In genomic region chr6:115994877-115995520, GRCm38 (mm10) we compare ENCODE assay signal across 8 mouse cellular contexts. TPM values are rescaled to one million over a fixed set of nuclear protein-coding genes. Genes with fewer than 3 reads are reported as not detected.
DNase-seq lines count a peak whose midpoint lies in the region; ATAC-seq and TF ChIP-seq lines count a peak whose summit lies in the region.

Plxnd1 (minus strand) TSS chr6:115995005.

- H3ac ChIP-seq in myocyte (ENCODE audit: control insufficient read depth, insufficient read length) = peak within 1 kb of the TSS; percentile 74

- H3K4me3 ChIP-seq in heart, embryonic 13.5 days = peak within 1 kb of the TSS; percentile 67
- H3K4me3 ChIP-seq in kidney, postnatal 0 days (replicated peaks; ENCODE audit: low read depth, low read length) = peak within 1 kb of the TSS; percentile 70
- peak within 1 kb of the TSS; percentile 70 for H3K4me3 ChIP-seq in liver, embryonic 11.5 days (ENCODE audit: low read depth, low read length)
- H3K4me3 ChIP-seq in myocyte = peak within 1 kb of the TSS; percentile 50

- H3K9ac ChIP-seq in heart, embryonic 13.5 days = peak within 1 kb of the TSS; percentile 86
- peak within 1 kb of the TSS; percentile 83 for H3K9ac ChIP-seq in kidney, postnatal 0 days (ENCODE audit: low read depth, low read length)
- peak within 1 kb of the TSS; percentile 63 for H3K9ac ChIP-seq in liver, embryonic 11.5 days (ENCODE audit: low read depth, low read length)

- TF ChIP-seq CTCF in kidney, postnatal 0 days (IDR thresholded peaks at IDR 0.05; ENCODE audit: low read depth) = no peak

- peaks cover 10% of the 10 kb centered on the region for H3K9me3 ChIP-seq in heart, embryonic 13.5 days
- H3K9me3 ChIP-seq in kidney, postnatal 0 days (replicated peaks; ENCODE audit: low read length) = no peaks in the 10 kb centered on the region
- no peaks in the 10 kb centered on the region for H3K9me3 ChIP-seq in liver, embryonic 11.5 days (ENCODE audit: control insufficient read depth, low read length)

- peak; percentile 65 for TF ChIP-seq POLR2A in myocyte (IDR thresholded peaks at IDR 0.05; ENCODE audit: insufficient read length, low read depth)

- H3K4me2 ChIP-seq in heart, embryonic 13.5 days = peak within 1 kb of the TSS; percentile 76
- peak within 1 kb of the TSS; percentile 82 for H3K4me2 ChIP-seq in kidney, postnatal 0 days (ENCODE audit: low read length)
- H3K4me2 ChIP-seq in liver, embryonic 11.5 days = peak within 1 kb of the TSS; percentile 98
- H3K4me2 ChIP-seq in myocyte (ENCODE audit: low read depth) = peak within 1 kb of the TSS; percentile 90

- H3K36me3 ChIP-seq in heart, embryonic 13.5 days = no peaks in the 10 kb centered on the region
- no peaks in the 10 kb centered on the region for H3K36me3 ChIP-seq in kidney, postnatal 0 days (ENCODE audit: insufficient read depth, low read length)
- H3K36me3 ChIP-seq in liver, embryonic 11.5 days (ENCODE audit: control insufficient read depth, insufficient read depth, low read length) = 0 out of 2 replicates have a peak, but pooled peaks cover 2% of the 10 kb centered on the region
- H3K36me3 ChIP-seq in myocyte (ENCODE audit: control insufficient read depth, insufficient read depth) = no peaks in the 10 kb centered on the region

- ATAC-seq in CD4-positive, CD25-positive, alpha-beta regulatory T cell, adult 4 months = peak; percentile 76
- peak; percentile 74 for ATAC-seq in heart, embryonic 13.5 days (ENCODE audit: extremely low read depth, insufficient number of reproducible peaks, low FRiP score, low TSS enrichment)
- peak; percentile 71 for ATAC-seq in kidney, postnatal 0 days (replicated peaks; ENCODE audit: low FRiP score, low read depth)
- ATAC-seq in liver, embryonic 11.5 days (replicated peaks; ENCODE audit: low FRiP score) = peak; percentile 84

- H3K27ac ChIP-seq in heart, embryonic 13.5 days (replicated peaks) = peak within 1 kb of the TSS; percentile 88
- H3K27ac ChIP-seq in kidney, postnatal 0 days = peak within 1 kb of the TSS; percentile 94
- H3K27ac ChIP-seq in liver, embryonic 11.5 days (ENCODE audit: low read depth, low read length) = peak within 1 kb of the TSS; percentile 75

- peaks cover 78% of the 10 kb centered on the region for H3K4me1 ChIP-seq in heart, embryonic 13.5 days
- H3K4me1 ChIP-seq in kidney, postnatal 0 days (replicated peaks; ENCODE audit: insufficient read depth, low read length) = peaks cover 31% of the 10 kb centered on the region; the same call in 1 of the 2 replicates
- H3K4me1 ChIP-seq in liver, embryonic 11.5 days (replicated peaks; ENCODE audit: control insufficient read depth, insufficient read depth, low read length) = peaks cover 43% of the 10 kb centered on the region

- 1% methylated on average over 49 of the region's 51 CpGs for WGBS in heart, embryonic 13.5 days
- WGBS in kidney, postnatal 0 days = 1% methylated on average over 46 of the region's 51 CpGs
- 2% methylated on average over 39 of the region's 51 CpGs for WGBS in liver, embryonic 11.5 days

- H3K27me3 ChIP-seq in heart, embryonic 13.5 days (replicated peaks) = peaks cover 33% of the 10 kb centered on the region
- H3K27me3 ChIP-seq in kidney, postnatal 0 days (ENCODE audit: insufficient read depth, low read length) = no peaks in the 10 kb centered on the region; the same call in 1 of the 2 replicates
- H3K27me3 ChIP-seq in liver, embryonic 11.5 days (replicated peaks; ENCODE audit: control insufficient read depth, insufficient read depth, low read length) = peaks cover 38% of the 10 kb centered on the region
- no peaks in the 10 kb centered on the region for H3K27me3 ChIP-seq in myocyte (ENCODE audit: control insufficient read depth, insufficient read depth, insufficient read length)

- peaks cover 31% of the 10 kb centered on the region for H3K79me2 ChIP-seq in myocyte (ENCODE audit: control insufficient read depth, insufficient read depth)

- DNase-seq in c-Kit-negative CD71-positive TER-119-positive erythroid progenitor cells, embryonic 14.5 days (ENCODE audit: low read depth, low spot score) = peak; percentile 40
- peak; percentile 69 for DNase-seq in fibroblast of lung, adult 2 months (ENCODE audit: low read depth)
- DNase-seq in kidney, postnatal 0 days (ENCODE audit: low spot score) = peak; percentile 95
- DNase-seq in liver, embryonic 11.5 days (ENCODE audit: low spot score) = peak; percentile 95
- DNase-seq in spleen, postnatal 4 days (ENCODE audit: low spot score in 2 of 2) = peak; percentile 91 to 94

TF ChIP-seq in myocyte, 11 proteins besides CTCF, POLR2A, EP300 and RAD21:
- TF ChIP-seq TCF12 (IDR thresholded peaks at IDR 0.05; ENCODE audit: insufficient read depth, poor library complexity, severe bottlenecking) = no peak
- no peak for TF ChIP-seq MAX (IDR thresholded peaks at IDR 0.05; ENCODE audit: low read depth)
- TF ChIP-seq POLR2AphosphoS2 (IDR thresholded peaks at IDR 0.05; ENCODE audit: insufficient read length, low read depth) = peak; percentile 81
- TF ChIP-seq TCF3 (IDR thresholded peaks at IDR 0.05; ENCODE audit: insufficient read length, low read depth) = no peak
TF ChIP-seq in myocyte: peak in this region for 1.

RNA-seq across cellular contexts. Expression of gene Plxnd1, which starts in this region (rescaled TPM):
- polyA plus RNA-seq in CD4-positive, CD25-positive, alpha-beta regulatory T cell, adult 4 months (2017; shearing (Covaris generic)) = 1 to 10 TPM; 4.7 to 6.2 TPM
- 39.6 and 43.5 TPM in 2 replicates for polyA plus RNA-seq in heart, embryonic 13.5 days (2015; fragmentation: Nextera tagmentation; extraction: Ambion mirVana)
- 42.3 and 42.4 TPM in 2 replicates for polyA plus RNA-seq in kidney, postnatal 0 days (2015; fragmentation: Nextera tagmentation; extraction: Ambion mirVana)
- polyA plus RNA-seq in liver, embryonic 11.5 days (2014; fragmentation: Nextera tagmentation; extraction: Ambion mirVana) = 25.6 and 27.8 TPM in 2 replicates
- polyA plus RNA-seq in myocyte (2012; fragmentation: generic; extraction: Trizol) = 39.4 TPM

Comparison
In these comparisons a context has a peak if more than half of its experiments do, and no peak if none do; other contexts are left out.
1. Peak in every context shown above with its lines: DNase-seq, ATAC-seq, H3K4me3 ChIP-seq and H3K27ac ChIP-seq.
2. DNase-seq: peak in every context shown above with its lines; median percentile 95 in kidney, postnatal 0 days; 95 in liver, embryonic 11.5 days; 92 in spleen, postnatal 4 days; 69 in fibroblast of lung, adult 2 months; 40 in c-Kit-negative CD71-positive TER-119-positive erythroid progenitor cells, embryonic 14.5 days.